Mouse (Mus musculus) spleen, adult 2 months (tissue): ENCODE measurements around the gene Gm48551. TPM values are rescaled to one million over a fixed set of nuclear protein-coding genes. Genes with fewer than 3 reads are reported as not detected.
A peak's percentile ranks its signal among the peaks of the same experiment; 100 is the strongest.

Experiments used
- DNase-seq, 2 experiments: peaks; one replicate each; pipeline versions ENCODE4 v3.0.0 to v3.0.0-alpha.2; 2012 to 2021; ENCODE audit warnings: low spot score in 2 of 2, low read depth in 1 of 2
- H3K27ac ChIP-seq: fragments of 200-500 bp; 2 replicates; pipeline ENCODE4 v1.5.1; 2012; ENCODE audit warnings: low read length, inconsistent platforms; ENCODE audit not compliant: insufficient read depth
- H3K27me3 ChIP-seq: fragments of 200-500 bp; 2 replicates; pipeline ENCODE4 v1.6.1; 2012; ENCODE audit warnings: mild to moderate bottlenecking, moderate library complexity, low read length, inconsistent platforms; ENCODE audit not compliant: control insufficient read depth, insufficient read depth
- H3K36me3 ChIP-seq: fragments of 200-500 bp; 2 replicates; pipeline ENCODE4 v1.6.1; 2012; ENCODE audit warnings: mild to moderate bottlenecking, low read length, inconsistent platforms; ENCODE audit not compliant: control insufficient read depth, insufficient read depth
- H3K4me1 ChIP-seq: fragments of 200-500 bp; 2 replicates; pipeline ENCODE4 v1.6.1; 2011; ENCODE audit warnings: inconsistent platforms; ENCODE audit not compliant: control insufficient read depth, insufficient read depth, insufficient read length
- H3K4me3 ChIP-seq: fragments of 200-500 bp; 2 replicates; pipeline ENCODE4 v1.5.1; 2011; ENCODE audit warnings: mild to moderate bottlenecking, inconsistent platforms; ENCODE audit not compliant: insufficient read depth, insufficient read length; ENCODE audit errors: extremely low read depth
- CTCF ChIP-seq: fragments of 200-500 bp; IDR thresholded peaks from 2 replicates; pipeline ENCODE4 v1.5.1; 2011; ENCODE audit warnings: mild to moderate bottlenecking, inconsistent platforms; ENCODE audit not compliant: insufficient read depth, insufficient read length, insufficient replicate concordance; ENCODE audit errors: extremely low read depth
- POLR2A ChIP-seq: fragments of 200-500 bp; IDR thresholded peaks from 2 replicates; pipeline ENCODE4 v1.6.1; 2011; ENCODE audit warnings: low read depth, low read length, inconsistent platforms
- WGBS: fragments of 180-500 bp; shearing (Covaris S2); methylation state at CpG from one replicate; pipeline ENCODE4 v1.1.7; 2018; 5-methylcytosine and 5-hydroxymethylcytosine counted together
- polyA plus RNA-seq: library from polyadenylated mRNA; depleted of rRNA; stranded (reverse); fragments of >200 nt; gene quantifications from 2 replicates; pipeline ENCODE4 v1.2.3, GENCODE M21; 2012

Gene Gm48551
- polyA plus RNA-seq, 1 experiment: 2.3 TPM

DNA sequence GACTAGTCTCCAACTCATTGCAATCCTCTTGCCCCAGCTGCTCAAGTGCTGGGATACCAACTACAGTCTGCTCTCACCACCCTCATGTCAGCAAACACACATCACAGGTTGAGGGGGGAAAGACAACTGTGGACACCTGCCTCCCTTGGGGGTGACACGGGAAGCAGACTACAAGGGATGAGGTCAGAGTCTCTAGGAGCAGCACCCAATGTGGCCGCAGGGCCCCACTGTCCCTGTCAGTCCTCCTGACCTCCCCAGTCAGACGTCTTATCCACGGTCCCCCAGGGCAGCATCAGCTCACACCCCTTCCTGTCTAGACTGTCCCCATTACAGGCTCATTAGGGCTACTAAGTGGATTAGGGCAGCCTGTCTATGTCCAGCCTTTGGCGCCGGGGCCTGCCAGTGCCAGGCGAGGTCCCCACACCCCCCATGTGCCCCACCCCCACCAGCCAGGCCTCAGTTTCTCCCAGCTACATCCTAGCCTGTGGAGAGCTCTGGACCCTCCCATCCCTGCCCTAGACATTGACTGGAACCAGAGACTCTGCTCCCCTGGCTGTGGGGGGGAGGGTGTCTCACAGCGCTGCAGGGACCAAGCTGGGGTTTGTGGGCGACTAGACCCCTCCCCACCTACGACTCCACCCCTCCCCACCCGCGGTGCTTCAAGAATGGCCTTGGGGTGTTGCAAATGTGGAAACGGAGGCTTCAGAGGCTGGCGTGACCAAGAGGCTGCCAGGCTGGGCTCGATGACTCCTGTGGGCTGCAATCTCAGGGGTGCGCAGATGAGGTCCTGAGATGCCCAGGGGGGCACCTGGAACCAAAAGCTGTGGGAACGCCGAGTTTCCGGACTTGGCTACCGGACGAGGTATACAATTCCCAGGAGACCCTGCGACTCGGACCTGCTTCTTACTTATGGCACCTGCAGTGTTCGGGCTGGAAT lies 22.5 kb downstream of the Gm48551 start:
- no peak for TF ChIP-seq POLR2A
- TF ChIP-seq CTCF: no peak
- Histone ChIP-seq H3K4me1 (peaks cover 31% of the 10 kb centered on the region), H3K4me3 (peak overlapping the region; percentile 46; the same call in 1 of the 2 replicates)

DNA sequence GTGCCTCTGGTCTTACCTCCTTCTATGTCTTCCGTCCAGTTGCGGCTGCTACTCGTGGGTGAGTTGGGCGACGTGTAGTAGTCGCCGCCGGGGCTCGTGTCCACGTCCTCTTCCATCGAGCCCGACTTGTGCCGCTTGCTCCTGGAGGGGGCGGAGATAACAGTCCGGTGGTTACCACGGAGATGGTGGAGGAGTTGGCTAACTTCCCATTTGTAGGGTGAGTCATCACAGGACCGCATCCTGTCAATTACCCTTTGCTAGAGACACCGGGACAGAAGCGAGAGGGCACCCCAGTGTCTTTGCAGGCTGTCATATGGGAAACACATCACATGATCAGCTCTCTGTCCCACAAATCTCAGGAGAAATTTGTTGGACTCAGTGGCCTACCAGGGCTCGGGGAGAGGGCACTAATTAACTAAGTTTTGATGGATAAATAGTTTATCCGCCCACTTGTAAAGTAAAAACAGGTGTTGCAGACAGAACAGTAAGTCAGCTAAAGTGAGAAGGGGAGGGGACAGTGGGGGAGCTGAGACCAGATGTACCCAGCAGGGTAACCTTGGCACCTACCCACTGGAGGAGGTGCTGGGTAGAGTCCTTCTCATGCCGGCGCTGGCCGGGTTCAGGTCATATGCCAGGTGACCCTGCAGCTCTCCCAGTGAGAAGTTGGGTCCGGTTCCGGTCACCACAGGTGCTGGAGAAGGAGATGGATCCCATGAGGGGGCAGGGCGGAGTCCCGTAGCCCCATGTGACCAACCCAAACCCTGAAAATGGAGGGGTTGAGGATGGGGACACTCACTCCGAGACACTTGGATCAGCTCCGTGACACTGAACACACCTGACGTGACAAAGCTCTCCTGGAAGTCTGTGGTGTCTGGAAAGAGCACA lies 23.5 kb downstream of the Gm48551 start:
- WGBS: 31% methylated on average over 31 of the region's 31 CpGs
- no peak for TF ChIP-seq CTCF
- TF ChIP-seq POLR2A: no peak
- Histone ChIP-seq H3K4me1 (peaks cover 31% of the 10 kb centered on the region), H3K36me3 (peaks cover 6% of the 10 kb centered on the region; the same call in 1 of the 2 replicates), H3K4me3 (peak overlapping the region; percentile 46; the same call in 1 of the 2 replicates), H3K27me3 (no peaks in the 10 kb centered on the region), H3K27ac (peak overlapping the region; percentile 50)
- peak; percentile 44 to 57 for DNase-seq

More for the DNA sequence above, 22.5 kb downstream of the Gm48551 start:
- WGBS: 67% methylated on average over 24 of the region's 24 CpGs
- H3K27me3 ChIP-seq: no peaks in the 10 kb centered on the region
- no peak for DNase-seq
- peaks cover 6% of the 10 kb centered on the region; the same call in 1 of the 2 replicates for H3K36me3 ChIP-seq
- H3K27ac ChIP-seq: peak overlapping the region; percentile 50; the same call in 1 of the 2 replicates

DNA sequence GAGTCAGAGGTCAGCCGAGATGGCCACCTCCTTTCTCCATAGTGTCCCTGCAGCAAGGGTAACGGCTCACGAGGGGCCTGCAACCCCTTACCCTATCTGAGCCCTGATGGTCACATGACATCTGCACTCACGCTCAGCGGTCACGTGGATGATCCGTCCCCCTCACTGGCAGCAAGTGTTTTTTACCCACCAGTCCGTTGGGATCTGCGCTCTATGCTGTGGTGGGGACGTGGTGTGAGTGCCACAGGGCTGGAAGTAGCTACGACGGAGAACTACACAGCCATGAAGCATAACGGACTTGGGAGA lies 24.1 kb downstream of the Gm48551 start:
- Histone ChIP-seq H3K4me1 (peaks cover 31% of the 10 kb centered on the region), H3K27me3 (no peaks in the 10 kb centered on the region), H3K4me3 (no peak overlapping the region), H3K27ac (peak overlapping the region; percentile 23), H3K36me3 (peaks cover 6% of the 10 kb centered on the region; the same call in 1 of the 2 replicates)
- no peak for DNase-seq
- WGBS: 72% methylated on average over 13 of the region's 13 CpGs
- TF ChIP-seq POLR2A (no peak), CTCF (no peak)

DNA sequence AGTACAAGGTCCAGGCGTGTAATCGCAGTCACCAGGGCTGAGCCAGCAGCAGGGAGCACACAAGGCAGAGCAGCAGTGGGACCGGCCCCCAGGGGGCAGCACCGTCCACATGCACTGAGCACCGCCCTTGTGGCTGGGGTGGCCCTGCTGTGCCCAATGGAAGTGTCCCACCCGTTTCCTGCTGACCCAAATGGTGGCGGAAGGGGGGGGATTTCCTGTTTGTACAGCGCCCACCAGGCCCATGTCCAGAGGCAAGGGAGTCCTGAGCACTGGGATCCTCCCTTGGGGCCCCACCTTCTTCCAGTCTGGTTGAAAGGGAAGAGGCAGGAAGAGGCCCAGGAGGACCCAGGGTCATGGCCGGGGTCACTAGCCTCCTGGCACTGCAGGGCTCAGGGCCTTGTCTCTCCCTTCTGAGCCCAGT lies 24.6 kb downstream of the Gm48551 start:
- Histone ChIP-seq H3K36me3 (peaks cover 5% of the 10 kb centered on the region; the same call in 1 of the 2 replicates), H3K27ac (peak overlapping the region; percentile 26; the same call in 1 of the 2 replicates), H3K27me3 (no peaks in the 10 kb centered on the region), H3K4me1 (peaks cover 31% of the 10 kb centered on the region), H3K4me3 (no peak overlapping the region)
- 20% methylated on average over 9 of the region's 9 CpGs for WGBS
- DNase-seq: peak in 1 of 2 experiments; percentile 74
- no peak for TF ChIP-seq POLR2A
- TF ChIP-seq CTCF: peak; percentile 95

DNA sequence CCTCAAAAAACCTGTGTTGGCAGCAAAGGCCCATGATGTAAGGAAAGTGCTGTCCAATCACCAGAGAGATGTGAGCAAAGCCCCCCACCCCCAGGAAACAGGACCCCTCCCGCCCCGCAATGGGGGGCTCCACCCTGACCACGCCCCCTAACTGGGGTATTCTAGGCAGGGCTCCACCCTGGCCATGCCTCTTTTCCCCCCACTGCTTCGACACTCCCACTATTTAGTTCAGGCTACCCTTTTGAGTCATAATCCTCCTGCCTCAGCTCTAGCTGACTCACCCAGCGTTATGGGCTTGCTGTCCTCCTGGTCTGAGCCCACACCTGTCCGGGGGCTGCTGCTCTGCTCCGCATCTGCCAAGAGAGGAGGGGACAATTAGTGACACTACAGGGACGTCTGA lies 25.1 kb downstream of the Gm48551 start:
- H3K27ac ChIP-seq: peak overlapping the region; percentile 26; the same call in 1 of the 2 replicates
- H3K4me1 ChIP-seq: peaks cover 30% of the 10 kb centered on the region
- DNase-seq: no peak
- H3K36me3 ChIP-seq: peaks cover 5% of the 10 kb centered on the region; the same call in 1 of the 2 replicates
- 45% methylated on average over 8 of the region's 8 CpGs for WGBS
- no peaks in the 10 kb centered on the region for H3K27me3 ChIP-seq
- TF ChIP-seq CTCF (no peak), POLR2A (no peak)
- no peak overlapping the region for H3K4me3 ChIP-seq

DNA sequence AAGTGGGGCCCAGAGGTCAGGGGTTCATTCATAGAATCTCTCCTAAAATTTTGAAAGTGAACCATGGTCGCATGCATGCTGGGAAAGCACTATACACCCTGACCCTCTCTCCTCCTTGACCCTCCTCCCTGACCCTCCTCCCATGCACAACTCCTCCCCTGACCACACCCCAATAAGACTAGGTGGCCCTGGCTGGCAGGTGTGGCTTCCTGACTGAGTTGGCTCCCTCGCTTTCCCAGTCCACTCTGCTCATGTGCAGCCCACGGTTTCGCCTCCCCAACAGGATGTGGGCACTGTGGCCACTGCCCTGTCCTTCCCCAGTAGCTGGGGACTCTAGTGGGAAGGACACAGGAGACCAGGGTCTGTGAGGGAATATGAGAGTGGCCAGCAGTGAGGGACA lies 26.1 kb downstream of the Gm48551 start:
- peaks cover 3% of the 10 kb centered on the region; the same call in 1 of the 2 replicates for H3K36me3 ChIP-seq
- no peak overlapping the region for H3K4me3 ChIP-seq
- DNase-seq: no peak
- TF ChIP-seq POLR2A: no peak
- no peak for TF ChIP-seq CTCF
- WGBS: 43% methylated on average over 4 of the region's 4 CpGs
- peaks cover 23% of the 10 kb centered on the region; the same call in 1 of the 2 replicates for H3K4me1 ChIP-seq
- no peaks in the 10 kb centered on the region for H3K27me3 ChIP-seq
- H3K27ac ChIP-seq: peak overlapping the region; percentile 40; the same call in 1 of the 2 replicates
